Mouse (Mus musculus) CD4-positive, CD25-positive, alpha-beta regulatory T cell, adult 4 months (primary cell): ENCODE results near the gene Sohlh1. TPM values are rescaled to one million over a fixed set of nuclear protein-coding genes. Genes with fewer than 3 reads are reported as not detected.

Experiments
- ATAC-seq: one replicate; pipeline ENCODE4 v1.8.0; 2017
- polyA plus RNA-seq, 2 experiments: library from polyadenylated mRNA; unstranded; fragments of 100-300 nt; shearing (Covaris generic); gene quantifications; one replicate each; pipeline ENCODE4 v1.2.1; 2017

Gene Sohlh1
- polyA plus RNA-seq = under 1 TPM in 1 of 2 experiments, not detected in 1; 0.58 TPM

DNA sequence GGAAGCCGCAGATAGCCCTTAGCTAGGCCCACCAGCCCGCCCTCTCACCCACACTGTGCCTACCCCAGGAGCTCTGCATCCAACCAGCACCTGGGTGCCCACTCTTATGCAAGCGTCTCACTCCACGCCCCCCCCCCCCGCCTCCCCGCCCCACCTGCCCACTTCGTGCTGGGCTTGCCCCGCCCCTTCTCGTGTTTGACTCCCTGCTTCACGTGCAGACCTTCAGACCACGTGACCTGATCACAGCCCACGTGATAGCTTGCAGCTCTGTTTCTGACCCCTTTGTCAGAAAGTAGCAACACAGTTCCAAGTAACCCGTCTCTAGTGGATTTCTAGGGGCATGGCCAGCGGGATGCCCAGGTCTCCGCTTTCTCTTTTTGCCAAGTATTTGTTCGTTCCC is at the start of gene Sohlh1:
Gene Sohlh1, minus strand, starts transcription at position 23 of the 400 bp plus-strand sequence.
- no peak for ATAC-seq

- no peak for ATAC-seq
Measured at GRCm38 (mm10) chr2:25892440-25892839, 45.4 kb upstream of the Sohlh1 start.

- no peak for ATAC-seq
Measured at GRCm38 (mm10) chr2:25888144-25888543, 41.1 kb upstream of the Sohlh1 start.

GRCm38 (mm10) chr2:25887226-25887625 is 40.2 kb upstream of the Sohlh1 start:
- no peak for ATAC-seq

DNA sequence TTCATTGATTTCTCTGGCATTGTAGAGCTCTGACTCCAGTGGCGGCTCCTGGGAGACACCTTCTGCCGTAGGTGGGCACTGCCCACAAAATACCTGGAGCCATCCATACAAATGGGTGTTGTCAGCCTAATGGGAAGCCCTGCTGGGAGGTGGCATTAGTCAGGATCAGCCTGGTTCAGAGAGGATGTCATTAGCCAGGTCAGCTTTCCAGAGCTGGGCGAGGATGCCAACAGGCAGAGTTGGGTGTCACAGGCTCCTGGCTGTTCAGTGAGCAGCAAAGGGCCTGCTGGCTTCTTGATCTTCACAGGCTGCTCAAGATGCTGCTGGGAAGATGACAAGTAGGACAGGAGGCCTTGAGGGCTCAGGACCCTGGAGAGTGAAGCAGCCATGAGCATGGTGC is 37.7 kb upstream of the Sohlh1 start:
- no peak for ATAC-seq

GRCm38 (mm10) chr2:25882276-25882675 is 35.2 kb upstream of the Sohlh1 start:
- no peak for ATAC-seq

DNA sequence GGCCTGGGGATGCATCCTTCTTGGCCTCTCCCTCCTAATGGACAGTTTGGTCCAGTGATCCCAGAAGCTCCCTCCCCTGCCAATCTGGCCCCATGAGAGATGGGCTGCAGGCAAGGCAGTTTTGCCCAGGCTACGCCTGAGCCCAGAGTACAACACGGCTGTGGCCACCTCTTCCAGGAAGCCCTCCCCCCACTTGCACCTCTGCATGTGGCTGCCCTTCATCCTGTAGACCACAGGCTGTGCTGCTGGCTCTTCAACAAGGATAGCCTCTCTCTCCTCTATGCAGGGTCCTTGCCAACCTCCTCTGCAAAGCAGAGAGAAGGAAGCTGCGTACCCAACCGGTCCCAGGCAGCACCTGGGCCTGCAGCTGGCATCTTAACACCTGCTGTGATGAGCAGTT is 32.0 kb upstream of the Sohlh1 start:
- ATAC-seq = no peak

DNA sequence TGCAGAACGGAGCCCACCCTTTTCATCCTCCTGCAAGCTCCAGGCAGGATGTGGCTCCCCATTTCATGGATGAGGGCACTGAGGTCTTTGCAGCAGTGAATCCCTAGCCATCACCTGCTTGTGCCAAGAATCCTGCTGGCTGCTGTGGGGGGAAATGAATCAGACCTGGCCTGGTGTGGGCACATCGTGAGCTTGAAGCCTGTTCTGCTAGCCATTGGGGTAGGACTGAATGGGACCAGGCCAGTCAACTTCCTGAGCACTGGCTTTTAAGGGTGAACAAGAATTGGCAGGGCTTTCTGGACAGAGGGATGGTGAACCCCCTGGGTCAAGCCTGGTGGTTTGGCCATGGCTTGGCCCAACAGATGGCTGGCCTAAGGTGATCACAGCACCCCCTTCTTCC is 31.5 kb upstream of the Sohlh1 start:
- ATAC-seq = no peak

DNA sequence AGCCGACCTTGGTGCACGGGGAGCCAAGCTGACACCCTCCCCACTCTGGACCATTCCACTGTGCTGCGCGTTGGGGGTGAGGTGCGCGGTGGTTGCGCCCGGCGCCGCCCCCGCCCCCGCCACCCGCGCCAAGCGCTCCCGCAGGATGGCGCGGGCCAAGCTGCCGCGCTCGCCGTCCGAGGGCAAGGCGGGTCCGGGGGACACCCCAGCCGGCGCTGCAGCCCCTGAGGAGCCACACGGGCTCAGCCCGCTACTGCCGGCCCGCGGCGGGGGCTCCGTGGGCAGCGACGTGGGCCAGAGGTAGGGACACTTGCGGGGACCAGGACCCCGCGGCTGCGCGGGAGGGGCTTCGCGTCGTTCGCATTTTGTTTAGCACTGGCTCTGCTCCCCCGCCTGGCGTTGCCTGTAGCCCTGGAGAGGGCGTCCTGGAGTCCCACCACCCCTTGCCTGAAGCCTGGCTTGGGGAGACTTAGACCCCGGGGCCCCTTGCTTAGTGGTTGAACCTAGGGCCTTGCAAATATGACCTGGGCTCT is 30.8 kb upstream of the Sohlh1 start:
- no peak for ATAC-seq

DNA sequence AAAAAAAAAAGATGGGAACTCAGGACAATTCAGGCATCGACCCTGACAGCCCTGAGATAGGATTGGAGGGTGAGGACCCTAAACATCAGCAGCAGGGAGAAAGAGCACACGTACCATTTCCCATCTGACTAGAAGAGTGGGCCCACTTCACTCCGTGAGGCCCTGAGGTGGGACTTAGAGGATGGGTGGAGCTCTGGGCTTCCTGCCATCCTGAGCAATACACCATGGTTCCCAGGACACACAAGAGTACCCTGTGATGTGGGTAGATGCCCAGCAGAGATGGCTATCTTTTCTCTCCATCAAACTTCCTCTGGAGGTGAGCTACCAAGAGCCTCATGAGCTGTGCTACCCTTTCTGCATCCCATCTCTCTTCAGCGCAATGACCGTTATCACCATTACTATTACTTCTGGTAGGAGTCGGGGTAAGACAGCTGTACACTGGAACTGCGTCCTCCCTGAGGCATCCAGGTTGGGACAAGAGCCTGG is 30.2 kb upstream of the Sohlh1 start:
- no peak for ATAC-seq

DNA sequence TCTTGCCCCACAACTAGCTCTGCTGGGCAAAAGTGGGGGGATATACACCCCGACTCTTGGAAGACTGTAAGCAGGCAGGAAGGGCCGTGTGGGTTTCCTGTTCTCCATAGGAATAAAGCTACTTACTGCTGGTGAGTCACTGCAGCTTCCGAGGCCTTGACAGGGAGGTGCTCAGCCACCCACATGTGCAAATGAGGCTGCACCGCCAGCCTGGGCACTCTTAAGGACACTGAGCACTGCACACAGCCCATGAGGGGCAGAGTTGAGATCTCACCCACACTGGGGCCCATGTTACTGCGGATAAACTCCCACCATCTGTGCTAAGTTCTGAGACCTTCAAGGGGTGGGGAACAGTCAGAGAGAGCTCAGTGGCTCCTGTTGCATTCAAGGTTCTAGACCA is 19.6 kb upstream of the Sohlh1 start:
- no peak for ATAC-seq

GRCm38 (mm10) chr2:25865412-25865811 is 18.4 kb upstream of the Sohlh1 start:
- no peak for ATAC-seq

DNA sequence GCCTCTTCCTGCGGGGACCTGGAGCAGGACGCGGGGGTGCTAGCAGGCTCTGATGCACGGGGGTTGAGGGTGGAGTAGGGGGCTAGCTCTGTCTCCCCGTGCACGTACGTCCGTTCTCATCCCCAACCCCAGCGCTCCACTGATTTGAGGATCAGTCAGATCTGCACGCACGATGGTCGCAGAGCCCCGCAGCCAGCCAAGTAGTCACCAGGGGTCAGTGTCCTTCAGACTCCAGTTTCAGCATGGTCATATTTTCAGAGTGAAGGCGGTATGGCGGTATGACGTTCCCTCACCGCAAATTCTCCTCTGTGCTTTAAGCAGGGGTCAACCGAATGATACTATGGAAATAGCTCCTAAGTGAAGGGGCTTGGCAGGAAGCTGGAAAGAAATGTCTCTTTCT is 17.2 kb upstream of the Sohlh1 start:
- no peak for ATAC-seq

DNA sequence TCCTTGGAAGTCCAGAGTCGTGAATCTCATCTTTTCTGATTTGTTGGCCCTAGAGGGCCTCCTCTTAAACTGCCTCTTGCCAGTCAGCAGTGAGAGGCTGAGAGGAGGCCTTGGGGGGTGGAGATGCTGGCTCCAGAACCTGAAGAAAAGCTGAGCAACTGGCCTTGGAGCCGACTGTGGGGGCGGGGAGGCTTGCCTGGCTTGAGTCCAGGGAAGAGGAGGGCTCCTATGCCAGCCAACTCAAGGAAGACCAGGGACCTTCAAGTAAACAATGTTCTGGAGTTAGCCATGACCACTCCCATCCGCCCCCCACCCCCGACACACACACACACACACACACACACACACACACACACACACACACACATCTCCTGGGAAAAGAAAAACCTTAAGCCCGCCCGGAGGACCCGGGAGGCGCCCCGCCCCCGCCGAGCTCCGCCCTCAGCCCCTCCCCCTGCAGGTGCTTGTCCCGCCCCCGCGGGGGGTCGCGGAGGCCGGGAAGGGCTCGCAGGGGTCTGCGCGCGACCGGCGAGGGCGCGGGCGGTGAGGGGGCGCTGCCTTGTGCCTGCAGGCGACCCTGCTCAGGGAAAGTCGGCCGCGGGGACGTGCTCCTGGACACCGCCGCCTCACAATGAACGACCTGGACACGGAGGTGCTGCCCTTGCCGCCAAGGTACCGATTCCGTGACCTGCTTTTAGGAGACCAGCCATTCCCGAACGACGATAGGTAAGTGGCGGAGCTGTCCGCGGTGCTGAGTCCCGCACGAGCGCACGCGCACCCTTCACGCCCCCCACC is 16.5 kb upstream of the Sohlh1 start, which contains the start of gene Kcnt1:
Gene Kcnt1, plus strand, starts transcription at position 398 of the 795 bp plus-strand sequence.
- ATAC-seq = no peak

DNA sequence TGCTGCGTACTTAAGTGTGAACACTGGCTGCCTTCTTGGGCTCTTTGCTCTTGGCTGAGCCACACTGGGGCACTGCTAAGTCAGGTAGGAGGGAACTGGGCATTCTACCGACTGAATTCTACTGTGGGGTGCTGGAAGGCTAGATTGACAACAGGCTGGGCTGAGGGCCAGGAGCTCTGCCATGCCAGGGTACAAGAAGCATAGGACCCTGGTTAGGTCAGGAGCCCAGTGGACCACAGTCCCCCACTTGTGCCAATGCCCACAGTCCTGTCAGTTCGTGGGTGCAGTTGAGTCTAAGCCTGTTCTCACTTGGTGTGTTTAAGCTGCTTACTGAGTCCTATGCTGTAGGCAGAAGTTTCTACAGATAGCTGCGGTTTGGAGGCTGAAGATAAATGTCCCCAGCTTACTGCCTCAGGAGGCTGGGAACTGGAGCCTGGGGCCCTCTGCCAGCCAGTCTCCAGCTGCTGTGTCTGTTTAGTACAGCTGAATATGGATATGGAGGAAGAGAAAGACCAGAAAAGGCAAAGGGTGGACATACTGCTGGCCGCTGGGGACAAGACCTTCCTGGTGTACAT is 15.7 kb upstream of the Sohlh1 start:
- no peak for ATAC-seq

DNA sequence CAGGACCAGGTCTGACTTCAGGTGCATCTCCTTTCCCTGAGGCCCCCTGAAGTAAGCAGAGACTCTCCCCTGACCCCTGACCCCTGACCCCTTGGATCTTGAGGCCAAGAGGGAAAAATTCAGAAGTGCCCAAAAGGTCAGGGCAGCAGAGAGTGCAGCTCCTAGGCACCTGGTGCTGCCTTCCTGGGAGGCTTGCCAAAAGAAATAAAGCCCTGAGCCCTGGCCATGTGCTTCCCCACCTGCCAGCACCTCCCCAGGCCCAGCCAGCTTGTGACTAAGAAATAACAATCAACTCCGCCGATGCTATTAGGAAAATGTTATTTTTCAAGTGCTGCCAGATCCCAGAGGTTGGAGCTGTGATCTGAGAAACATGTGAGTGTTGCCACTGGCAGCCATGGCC is 15.0 kb upstream of the Sohlh1 start:
- ATAC-seq = no peak

- ATAC-seq = no peak
Measured at GRCm38 (mm10) chr2:25859891-25860290, 12.8 kb upstream of the Sohlh1 start.

DNA sequence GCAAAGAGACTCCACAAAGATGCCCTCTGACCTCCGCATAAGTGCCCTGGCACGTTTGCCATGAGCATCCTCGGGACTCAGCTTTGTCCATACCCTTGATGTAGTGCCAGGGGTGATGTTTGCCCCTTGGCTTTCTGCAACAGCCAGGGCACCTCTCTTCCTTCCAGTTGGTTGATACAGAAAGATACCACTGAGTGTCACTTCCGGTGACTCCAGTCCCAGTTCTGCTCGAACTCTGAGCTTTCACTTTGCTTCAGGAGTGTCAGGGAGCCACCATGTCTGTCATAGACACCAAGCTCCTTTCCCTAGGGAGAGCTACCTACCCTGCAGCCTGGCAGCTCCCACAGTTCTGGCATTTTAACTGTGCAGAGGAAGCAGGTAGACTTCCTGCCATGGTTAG is 7.0 kb upstream of the Sohlh1 start:
- peak; percentile 78 for ATAC-seq

DNA sequence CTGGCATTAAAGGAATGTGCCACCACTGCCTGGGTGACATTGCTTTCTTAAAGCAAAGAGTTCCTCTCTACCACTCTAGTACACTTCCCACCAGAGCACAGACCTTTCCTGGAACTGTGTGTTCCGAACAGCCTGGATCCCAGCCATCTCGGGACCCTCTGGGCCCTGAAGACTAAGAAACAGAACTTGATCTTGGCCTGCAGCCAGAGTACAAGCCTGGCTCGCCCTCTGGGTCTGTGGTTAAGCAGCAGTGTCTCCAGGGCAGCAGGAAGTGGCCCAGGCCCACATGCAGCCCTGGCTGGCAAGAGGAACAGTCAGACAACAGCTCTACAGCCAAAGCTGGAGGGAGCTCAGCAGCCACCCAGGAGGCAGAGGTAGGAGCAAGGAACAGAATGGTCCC is 5.6 kb upstream of the Sohlh1 start:
- ATAC-seq = peak; percentile 64

GRCm38 (mm10) chr2:25850330-25850729 is 3.3 kb upstream of the Sohlh1 start:
- no peak for ATAC-seq

GRCm38 (mm10) chr2:25846516-25846915 is 532 bp downstream of the Sohlh1 start:
- ATAC-seq = no peak

DNA sequence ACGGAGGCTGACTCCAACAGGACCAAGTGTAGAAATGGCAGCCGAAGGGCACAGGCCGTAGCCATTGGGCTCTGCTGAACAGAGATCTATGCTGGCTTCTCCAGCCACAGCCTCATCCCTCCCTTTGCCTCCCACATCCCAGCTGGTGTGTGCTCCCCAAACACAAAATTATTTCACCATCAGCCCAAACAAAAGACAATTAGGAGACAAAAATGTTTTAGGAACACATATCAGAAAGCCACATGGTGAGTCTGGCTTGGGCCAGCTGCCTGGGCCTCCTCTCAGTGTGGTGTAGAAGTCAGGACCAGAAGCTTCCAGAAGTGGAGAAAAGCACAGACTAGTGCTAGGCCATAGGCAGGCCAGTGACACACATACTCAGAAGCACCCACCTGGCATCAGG is 3.0 kb downstream of the Sohlh1 start:
- ATAC-seq = no peak

DNA sequence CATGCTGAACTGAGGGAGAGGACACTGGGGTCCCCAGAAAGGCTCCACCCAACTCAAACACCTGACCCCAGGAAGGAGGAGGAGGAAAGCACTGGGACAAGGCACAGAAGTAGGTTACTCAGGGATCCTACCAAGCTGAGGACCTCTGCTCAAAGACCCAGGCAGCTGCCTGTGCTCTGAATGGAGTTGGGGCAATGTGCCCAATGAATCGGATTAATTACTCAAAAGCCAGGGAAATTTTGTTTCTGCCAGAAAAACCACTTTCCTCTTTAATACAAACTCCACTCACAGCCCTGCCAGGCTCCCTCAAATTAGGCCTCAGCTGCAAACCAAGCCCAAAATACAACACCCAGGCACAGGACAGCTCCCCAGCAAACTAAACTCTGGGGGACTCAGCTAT is 4.3 kb downstream of the Sohlh1 start:
- no peak for ATAC-seq

DNA sequence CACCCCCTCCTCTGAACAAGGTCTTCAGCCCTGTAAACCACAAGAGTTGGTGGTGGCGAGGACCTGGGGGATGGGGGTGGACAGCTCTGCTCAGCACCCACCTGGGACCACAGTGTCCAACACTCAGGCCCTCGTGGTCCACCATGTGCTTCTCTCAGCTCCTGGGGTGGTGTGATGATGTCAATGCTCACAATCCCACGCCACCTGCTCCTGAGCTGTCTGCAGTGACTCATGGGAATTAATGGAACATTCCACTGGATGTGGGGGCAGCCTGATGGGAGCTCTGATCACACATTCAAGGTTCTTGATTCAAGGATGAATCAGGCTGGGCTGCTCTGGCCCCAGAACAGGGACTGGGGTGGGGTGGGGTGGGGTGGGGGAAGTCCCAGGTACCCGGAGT is 4.9 kb downstream of the Sohlh1 start:
- no peak for ATAC-seq
